Mouse (Mus musculus) adrenal gland, postnatal 36 days (tissue): ENCODE results near the gene Ralgps1. TPM values are rescaled to one million over a fixed set of nuclear protein-coding genes. Genes with fewer than 3 reads are reported as not detected.
A peak's percentile ranks its signal among the peaks of the same experiment; 100 is the strongest.

Experiments
- DNase-seq, 2 experiments: peaks; one replicate each; pipeline ENCODE4 v3.0.0; 2021; ENCODE audit warnings: mixed read lengths in 1 of 2
- total RNA-seq, 2 experiments: library from RNA; stranded (reverse); gene quantifications; 2 replicates each; pipeline ENCODE4 v1.2.3; 2021

Gene Ralgps1
- total RNA-seq, 2 experiments from 2014 or later, result 3.6 to 4.3 TPM

- no peak for DNase-seq
Measured at GRCm38 (mm10) chr2:33176516-33176915, 194.8 kb downstream of the Ralgps1 start.

GRCm38 (mm10) chr2:33173686-33174085, 197.6 kb downstream of the Ralgps1 start:
- no peak for DNase-seq

DNA sequence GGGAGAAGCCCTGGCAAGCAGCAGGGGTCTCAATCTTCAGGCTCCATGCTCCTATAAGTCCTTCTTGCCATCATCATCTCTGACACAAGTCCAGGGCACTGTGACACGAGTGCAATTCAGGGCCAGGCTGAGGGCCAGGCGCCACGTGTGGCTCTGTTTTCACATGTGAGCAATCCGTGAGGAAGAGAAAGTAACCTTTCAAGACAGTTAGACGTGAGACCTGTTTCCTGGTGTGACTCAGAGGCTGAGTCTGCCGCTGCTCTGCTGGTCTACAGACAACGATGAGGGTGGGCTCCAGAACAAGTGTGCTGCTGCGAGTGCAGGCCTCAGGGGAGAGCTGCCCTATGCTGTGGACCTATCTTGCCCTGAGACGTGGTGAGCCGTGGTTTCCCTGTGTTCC, 198.2 kb downstream of the Ralgps1 start:
- no peak for DNase-seq

GRCm38 (mm10) chr2:33170777-33171565, 200.3 kb downstream of the Ralgps1 start:
- no peak for DNase-seq

DNA sequence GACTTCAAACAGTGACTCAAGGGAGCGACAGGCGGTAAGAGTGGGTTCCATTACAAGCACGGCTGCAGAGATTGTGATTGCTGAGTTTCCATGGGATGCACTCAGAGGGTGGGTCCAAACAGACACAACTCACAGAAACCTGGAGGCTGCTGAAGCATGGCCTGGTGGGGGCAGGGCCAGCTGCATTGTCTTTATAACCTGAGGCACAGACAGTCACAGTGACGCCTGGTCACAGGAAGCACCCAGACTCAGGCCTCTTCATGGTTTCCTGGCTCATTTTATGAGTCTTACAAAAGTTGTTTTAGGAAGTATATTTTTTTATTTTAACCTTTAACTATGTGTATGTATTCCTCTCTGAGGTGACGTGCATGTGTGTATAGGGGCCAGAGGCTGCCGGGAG, 201.8 kb downstream of the Ralgps1 start:
- no peak for DNase-seq

GRCm38 (mm10) chr2:33167060-33167459, 204.2 kb downstream of the Ralgps1 start:
- DNase-seq, result no peak

DNA sequence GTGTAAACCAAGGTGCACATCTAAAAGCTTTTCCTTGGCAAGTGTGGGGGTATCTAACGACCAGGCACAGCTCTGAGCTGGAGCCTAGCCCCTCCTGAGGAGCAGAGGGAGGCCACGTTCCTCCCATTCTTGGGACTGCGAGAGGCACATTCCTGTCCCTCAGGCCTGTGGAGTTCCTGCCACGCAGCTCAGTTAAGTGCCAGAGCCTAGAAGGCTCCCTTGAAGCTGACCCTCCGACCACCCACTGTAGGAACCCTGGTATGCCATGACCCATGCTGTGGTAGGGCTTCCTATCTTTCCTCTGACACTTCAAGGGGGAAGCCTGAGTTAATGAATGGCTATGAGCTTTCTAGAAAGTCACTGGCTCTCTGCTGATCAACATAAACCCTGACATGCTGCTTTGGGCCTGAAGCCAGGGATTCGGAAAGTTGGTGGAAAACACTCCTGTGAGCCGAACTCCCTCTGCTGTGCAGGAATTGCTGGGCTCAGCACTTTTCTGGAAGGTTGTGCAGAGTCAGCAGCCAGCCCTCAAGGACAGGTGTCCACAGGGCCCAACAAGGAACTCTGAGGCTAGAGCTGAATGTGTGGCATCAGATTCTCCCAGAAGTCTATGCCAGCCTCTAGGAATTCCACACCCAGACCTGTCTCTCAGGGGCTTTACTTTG, 205.4 kb downstream of the Ralgps1 start:
- no peak for DNase-seq

GRCm38 (mm10) chr2:33165229-33165628, 206.1 kb downstream of the Ralgps1 start:
- no peak for DNase-seq

- no peak for DNase-seq
Measured at GRCm38 (mm10) chr2:33164646-33165045, 206.6 kb downstream of the Ralgps1 start.

DNA sequence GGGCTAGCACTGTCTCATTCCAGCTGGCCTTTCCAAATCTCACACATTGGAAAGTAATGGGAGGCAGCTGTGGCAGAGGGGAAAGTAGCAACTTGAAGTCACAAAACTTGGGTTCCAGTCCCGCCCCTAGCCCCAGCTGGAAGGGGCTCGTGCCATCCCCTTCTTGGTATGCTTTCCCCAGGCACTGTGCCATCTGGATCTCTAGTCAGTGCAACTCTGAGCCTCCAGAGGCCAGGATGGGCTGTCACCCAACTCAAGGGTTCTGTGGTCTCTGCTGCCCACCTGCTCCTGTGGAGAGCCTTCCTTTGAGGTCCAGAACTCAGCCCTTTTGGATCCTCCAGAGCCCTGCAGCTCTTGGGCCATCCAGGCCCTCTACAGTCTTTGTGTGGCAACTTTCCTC, 209.2 kb downstream of the Ralgps1 start:
- DNase-seq, result no peak

GRCm38 (mm10) chr2:33160326-33160973, 210.8 kb downstream of the Ralgps1 start:
- peak; percentile 20 to 49 for DNase-seq

DNA sequence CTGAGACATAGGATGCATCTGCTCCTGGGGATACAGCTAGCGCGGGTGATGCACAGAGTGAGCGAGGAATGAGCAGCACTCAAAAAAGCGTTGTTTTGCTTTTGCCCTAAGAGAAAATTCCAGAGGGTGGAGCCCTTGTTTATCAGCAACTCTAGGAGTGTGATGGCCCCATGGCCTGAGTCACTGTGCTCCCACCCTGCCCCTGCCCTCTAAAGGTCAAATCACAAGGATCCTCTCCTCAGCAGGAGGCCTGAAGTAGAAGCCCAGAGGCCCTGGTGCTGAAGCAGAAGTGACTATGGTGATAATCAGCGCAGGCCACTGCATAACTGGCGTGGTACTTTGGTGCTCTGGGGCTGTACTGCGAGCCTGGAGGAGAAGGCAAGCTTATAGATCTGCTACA, 211.7 kb downstream of the Ralgps1 start:
- DNase-seq, result no peak

GRCm38 (mm10) chr2:33158895-33159294, 212.4 kb downstream of the Ralgps1 start:
- DNase-seq, result no peak

GRCm38 (mm10) chr2:33156283-33156781, 215.0 kb downstream of the Ralgps1 start:
- DNase-seq, result no peak

DNA sequence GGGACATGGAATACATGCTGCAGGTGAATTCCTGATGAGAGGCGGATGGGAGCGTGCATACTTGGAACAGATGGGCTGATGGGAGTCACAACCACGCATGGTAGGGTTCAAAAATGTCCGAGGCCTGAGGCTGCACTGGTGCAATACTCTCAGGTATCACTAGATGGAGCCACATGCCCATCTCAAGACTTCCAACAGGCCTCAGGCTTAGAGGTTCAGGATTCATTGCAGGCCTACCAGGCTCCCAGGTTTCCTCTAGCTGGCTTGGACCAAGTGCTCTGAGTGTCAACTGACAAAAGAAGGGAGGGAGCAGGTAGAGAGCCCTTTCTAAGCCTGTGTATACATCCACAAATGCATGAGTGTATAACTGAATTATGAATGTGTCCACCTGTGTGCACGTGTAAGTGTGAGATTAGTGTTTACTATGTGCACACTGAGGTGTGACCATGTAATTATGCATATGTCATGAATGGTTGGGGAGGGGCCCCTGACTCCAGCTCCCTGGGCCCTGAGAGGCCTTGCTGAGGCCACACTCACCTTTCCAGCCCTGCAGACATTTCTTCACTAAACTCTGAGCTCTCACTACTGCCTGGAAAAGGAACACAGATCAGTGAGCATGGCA, 216.4 kb downstream of the Ralgps1 start:
- DNase-seq, result peak; percentile 65 to 74

DNA sequence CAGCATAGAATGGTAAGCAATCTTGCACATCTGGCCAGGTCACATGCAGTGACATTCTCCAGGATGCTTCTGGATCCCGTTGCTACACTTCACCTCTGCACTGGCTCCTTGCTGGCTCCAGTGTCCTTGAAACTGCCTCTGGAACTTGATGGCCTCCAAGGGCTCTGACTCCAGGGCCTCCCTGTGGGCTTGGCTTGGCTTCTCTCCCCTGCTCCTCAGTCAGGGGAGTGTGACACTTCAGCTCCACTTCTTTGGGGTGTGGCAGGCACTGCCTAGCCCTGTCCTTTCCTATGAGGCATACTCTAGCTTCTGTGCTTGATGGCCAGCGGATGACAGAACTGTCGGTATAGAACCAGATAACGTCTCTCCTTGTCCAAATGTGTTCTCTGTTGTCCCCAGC, 224.3 kb downstream of the Ralgps1 start:
- peak in 1 of 2 experiments; percentile 28 for DNase-seq

DNA sequence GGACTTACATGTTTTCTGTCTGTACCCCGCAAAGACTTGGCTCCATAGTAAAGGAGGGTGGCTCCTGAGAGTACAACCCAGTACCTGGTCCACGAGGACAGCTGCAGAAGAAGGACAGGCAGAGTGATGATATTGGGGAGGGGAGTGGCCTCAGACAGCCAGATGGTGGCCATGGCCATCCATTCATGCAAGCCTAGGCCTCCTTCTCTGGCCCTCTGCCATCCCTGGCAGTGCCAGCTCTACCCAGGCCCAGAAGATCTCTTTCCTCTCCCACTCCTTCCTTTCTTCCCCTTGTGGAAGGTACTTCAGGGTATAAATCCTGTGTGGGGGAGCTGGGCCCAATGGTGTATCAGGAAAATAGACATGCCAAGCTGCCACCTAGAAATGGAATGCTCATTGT, 228.0 kb downstream of the Ralgps1 start:
- no peak for DNase-seq

- no peak for DNase-seq
Measured at GRCm38 (mm10) chr2:33138491-33138890, 232.8 kb downstream of the Ralgps1 start.

DNA sequence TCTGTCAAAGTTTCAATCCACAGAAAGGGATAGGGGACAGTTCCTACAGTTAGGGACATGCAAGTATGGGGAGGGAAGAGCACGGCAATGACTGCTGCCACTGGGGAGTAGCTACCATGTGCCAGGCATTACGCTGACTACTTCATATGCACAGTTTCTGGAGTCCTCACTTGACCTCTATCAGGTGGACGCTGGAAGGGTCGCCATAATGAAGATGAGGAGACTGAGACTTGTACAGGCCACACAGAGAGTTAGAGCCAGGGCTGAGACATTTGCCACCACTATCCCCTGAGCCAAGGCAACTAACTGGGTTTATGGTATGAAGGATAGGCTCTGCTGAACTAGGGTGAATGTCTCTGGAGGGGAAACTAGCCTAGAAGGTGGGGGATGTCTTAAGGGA, 233.6 kb downstream of the Ralgps1 start:
- DNase-seq, result no peak

DNA sequence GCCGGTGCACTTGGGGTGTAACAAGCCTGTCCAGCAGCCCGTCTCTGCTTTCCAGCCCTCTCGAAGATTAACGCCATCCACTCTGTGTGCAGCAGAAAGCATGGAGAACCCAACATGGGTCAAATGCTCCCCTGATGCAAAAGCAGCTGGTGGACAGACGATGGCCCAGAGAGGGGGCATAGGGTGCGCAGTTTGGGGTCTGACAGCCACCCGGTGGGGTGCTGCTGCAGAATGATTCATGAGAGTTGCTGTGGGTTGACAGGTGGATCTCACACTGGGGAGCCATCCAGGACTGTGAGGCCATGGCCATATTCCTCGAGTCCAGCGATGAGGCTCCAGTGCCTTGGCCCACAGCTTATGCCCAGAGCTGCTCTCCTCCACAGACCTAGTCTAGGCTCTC, 234.0 kb downstream of the Ralgps1 start:
- no peak for DNase-seq

GRCm38 (mm10) chr2:33136366-33136765, 234.9 kb downstream of the Ralgps1 start:
- DNase-seq, result no peak

DNA sequence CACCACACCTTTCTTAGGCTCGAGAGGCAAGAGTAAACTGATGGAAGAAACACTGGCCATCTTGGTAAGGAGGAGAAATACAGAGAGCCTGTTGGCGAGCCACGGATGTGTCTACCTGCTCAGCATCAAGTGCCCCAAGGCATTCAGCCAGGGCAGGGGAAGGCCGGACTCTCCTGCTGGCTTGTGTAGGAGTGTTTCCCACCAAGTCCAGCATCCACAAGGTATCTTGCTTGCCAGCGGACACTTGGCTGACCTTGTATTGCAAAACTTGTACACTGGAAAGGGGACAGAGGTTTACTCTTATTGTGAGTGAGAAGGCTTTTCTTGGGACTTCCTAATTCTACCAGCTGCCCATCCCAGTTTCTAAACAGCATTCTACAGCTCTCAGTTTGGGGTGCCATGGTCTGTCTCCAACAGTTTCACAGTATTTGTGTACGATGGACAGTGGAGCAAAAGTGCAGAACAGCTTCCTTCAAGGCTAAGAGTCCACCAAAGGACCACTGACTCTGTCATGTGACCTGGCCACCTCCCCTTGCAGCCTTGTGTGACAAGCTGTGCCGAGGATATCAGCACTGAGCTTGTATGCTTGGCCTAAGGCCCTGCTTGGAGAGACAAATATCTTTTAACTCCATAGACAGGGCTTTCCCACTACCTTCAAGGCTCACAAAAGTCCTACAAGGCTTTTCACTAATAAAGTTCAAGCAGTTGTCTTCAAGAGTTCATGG, 236.4 kb downstream of the Ralgps1 start:
- no peak for DNase-seq
